Mouse (Mus musculus): ENCODE measurements around the gene Crhbp. TPM values are rescaled to one million over a fixed set of nuclear protein-coding genes. Genes with fewer than 3 reads are reported as not detected.

The Crhbp gene
- total and polyA plus RNA-seq, 3 experiments, result 0.45 TPM; not detected in 2

GRCm38 (mm10) chr13:95477173-95477572, 32.4 kb upstream of the Crhbp start:
- Histone ChIP-seq H3K36me3 (replicated peaks) (no peaks in the 10 kb centered on the region), H3K9me3 (replicated peaks) (no peaks in the 10 kb centered on the region), H3K27me3 (ENCODE audit: insufficient read depth, low read length) (no peaks in the 10 kb centered on the region), H3K4me1 (ENCODE audit: insufficient read depth, low read depth, low read length) (peaks cover 79% of the 10 kb centered on the region), H3K4me3 (ENCODE audit: low read depth, low read length) (no peak overlapping the region; the same call in 1 of the 2 replicates)
- peak; percentile 28 for DNase-seq (ENCODE audit: low spot score)
- peak; percentile 50 for ATAC-seq (ENCODE audit: extremely low read depth, insufficient number of reproducible peaks, low FRiP score, poor library complexity, severe bottlenecking)
- TF ChIP-seq GATA1 (IDR thresholded peaks at IDR 0.05; ENCODE audit: borderline replicate concordance, low read length), result no peak
- TF ChIP-seq GATA2 (IDR thresholded peaks at IDR 0.05; ENCODE audit: borderline replicate concordance, low read depth, low read length), result no peak
- peak; percentile 68; the same call in 1 of the 2 replicates for TF ChIP-seq TAL1 (conservative IDR thresholded peaks at IDR 0.05; ENCODE audit: low read depth, low read length)

GRCm38 (mm10) chr13:95475124-95475523, 30.4 kb upstream of the Crhbp start:
- Histone ChIP-seq H3K9me3 (replicated peaks) (no peaks in the 10 kb centered on the region), H3K27me3 (ENCODE audit: insufficient read depth, low read length) (no peaks in the 10 kb centered on the region), H3K4me1 (ENCODE audit: insufficient read depth, low read depth, low read length) (peaks cover 81% of the 10 kb centered on the region), H3K4me3 (ENCODE audit: low read depth, low read length) (peak overlapping the region; percentile 15; the same call in 1 of the 2 replicates), H3K36me3 (replicated peaks) (no peaks in the 10 kb centered on the region)
- ATAC-seq (ENCODE audit: extremely low read depth, insufficient number of reproducible peaks, low FRiP score, poor library complexity, severe bottlenecking), result peak; percentile 77
- TF ChIP-seq TAL1 (conservative IDR thresholded peaks at IDR 0.05; ENCODE audit: low read depth, low read length), result peak; percentile 65
- TF ChIP-seq GATA1 (IDR thresholded peaks at IDR 0.05; ENCODE audit: borderline replicate concordance, low read length), result no peak
- peak; percentile 58 for DNase-seq (ENCODE audit: low spot score)

- DNase-seq (ENCODE audit: low spot score) (no peak), ATAC-seq (ENCODE audit: extremely low read depth, insufficient number of reproducible peaks, low FRiP score, poor library complexity, severe bottlenecking) (peak; percentile 50)
Measured at GRCm38 (mm10) chr13:95474294-95474693, 29.6 kb upstream of the Crhbp start.

GRCm38 (mm10) chr13:95470970-95471369, 26.2 kb upstream of the Crhbp start:
- H3K36me3 ChIP-seq (replicated peaks), result no peaks in the 10 kb centered on the region
- ATAC-seq (ENCODE audit: extremely low read depth, insufficient number of reproducible peaks, low FRiP score, poor library complexity, severe bottlenecking) (no peak), DNase-seq (ENCODE audit: low spot score) (no peak)
- H3K4me3 ChIP-seq (ENCODE audit: low read depth, low read length), result no peak overlapping the region
- peaks cover 54% of the 10 kb centered on the region for H3K4me1 ChIP-seq (ENCODE audit: insufficient read depth, low read depth, low read length)
- H3K27me3 ChIP-seq (ENCODE audit: insufficient read depth, low read length), result peaks cover 6% of the 10 kb centered on the region; the same call in 1 of the 2 replicates
- H3K9me3 ChIP-seq (replicated peaks), result no peaks in the 10 kb centered on the region
- TF ChIP-seq GATA1 (IDR thresholded peaks at IDR 0.05; ENCODE audit: borderline replicate concordance, low read length), result no peak
- TF ChIP-seq POLR2AphosphoS5 (IDR thresholded peaks at IDR 0.05; ENCODE audit: insufficient replicate concordance, low read depth, low read length), result no peak
- peak; percentile 48; the same call in 1 of the 2 replicates for TF ChIP-seq CTCF (IDR thresholded peaks at IDR 0.05; ENCODE audit: low read depth, low read length)

More at GRCm38 (mm10) chr13:95474294-95474693, 29.6 kb upstream of the Crhbp start:
- peak; percentile 39 for TF ChIP-seq TAL1 (conservative IDR thresholded peaks at IDR 0.05; ENCODE audit: low read depth, low read length)
- no peak for TF ChIP-seq POLR2AphosphoS5 (IDR thresholded peaks at IDR 0.05; ENCODE audit: insufficient replicate concordance, low read depth, low read length)
- Histone ChIP-seq H3K9me3 (replicated peaks) (no peaks in the 10 kb centered on the region), H3K4me3 (ENCODE audit: low read depth, low read length) (peak overlapping the region; percentile 2; the same call in 1 of the 2 replicates), H3K36me3 (replicated peaks) (no peaks in the 10 kb centered on the region), H3K4me1 (ENCODE audit: insufficient read depth, low read depth, low read length) (peaks cover 79% of the 10 kb centered on the region), H3K27me3 (ENCODE audit: insufficient read depth, low read length) (no peaks in the 10 kb centered on the region)

GRCm38 (mm10) chr13:95451529-95451928, 6.8 kb upstream of the Crhbp start:
- ATAC-seq (ENCODE audit: extremely low read depth, insufficient number of reproducible peaks, low FRiP score, poor library complexity, severe bottlenecking) (no peak), DNase-seq (ENCODE audit: low spot score) (no peak)
- Histone ChIP-seq H3K36me3 (replicated peaks) (no peaks in the 10 kb centered on the region), H3K27me3 (ENCODE audit: insufficient read depth, low read length) (peaks cover 14% of the 10 kb centered on the region), H3K4me1 (ENCODE audit: insufficient read depth, low read depth, low read length) (peaks cover 11% of the 10 kb centered on the region), H3K9me3 (replicated peaks) (no peaks in the 10 kb centered on the region), H3K4me3 (ENCODE audit: low read depth, low read length) (no peak overlapping the region)
- TF ChIP-seq CTCF (IDR thresholded peaks at IDR 0.05; ENCODE audit: low read depth, low read length) (no peak), POLR2AphosphoS5 (IDR thresholded peaks at IDR 0.05; ENCODE audit: insufficient replicate concordance, low read depth, low read length) (no peak), GATA2 (IDR thresholded peaks at IDR 0.05; ENCODE audit: borderline replicate concordance, low read depth, low read length) (no peak), GATA1 (IDR thresholded peaks at IDR 0.05; ENCODE audit: borderline replicate concordance, low read length) (no peak), TAL1 (conservative IDR thresholded peaks at IDR 0.05; ENCODE audit: low read depth, low read length) (no peak)

GRCm38 (mm10) chr13:95450636-95451210, 6.0 kb upstream of the Crhbp start:
- Histone ChIP-seq H3K9me3 (replicated peaks) (no peaks in the 10 kb centered on the region), H3K27me3 (ENCODE audit: insufficient read depth, low read length) (peaks cover 19% of the 10 kb centered on the region)
- TF ChIP-seq TAL1 (conservative IDR thresholded peaks at IDR 0.05; ENCODE audit: low read depth, low read length), result no peak
- TF ChIP-seq GATA1 (IDR thresholded peaks at IDR 0.05; ENCODE audit: borderline replicate concordance, low read length), result no peak
- TF ChIP-seq GATA2 (IDR thresholded peaks at IDR 0.05; ENCODE audit: borderline replicate concordance, low read depth, low read length), result no peak
- TF ChIP-seq POLR2AphosphoS5 (IDR thresholded peaks at IDR 0.05; ENCODE audit: insufficient replicate concordance, low read depth, low read length), result no peak
- TF ChIP-seq CTCF (IDR thresholded peaks at IDR 0.05; ENCODE audit: low read depth, low read length), result no peak

GRCm38 (mm10) chr13:95449730-95450129, 5.0 kb upstream of the Crhbp start:
- H3K27me3 ChIP-seq (ENCODE audit: insufficient read depth, low read length), result peaks cover 27% of the 10 kb centered on the region
- ATAC-seq (ENCODE audit: extremely low read depth, insufficient number of reproducible peaks, low FRiP score, poor library complexity, severe bottlenecking), result no peak
- no peak for DNase-seq (ENCODE audit: low spot score)

More at GRCm38 (mm10) chr13:95450636-95451210, 6.0 kb upstream of the Crhbp start:
- no peak overlapping the region for H3K4me3 ChIP-seq (ENCODE audit: low read depth, low read length)
- no peaks in the 10 kb centered on the region for H3K36me3 ChIP-seq (replicated peaks)
- DNase-seq (ENCODE audit: low spot score) (no peak), ATAC-seq (ENCODE audit: extremely low read depth, insufficient number of reproducible peaks, low FRiP score, poor library complexity, severe bottlenecking) (no peak)
- peaks cover 15% of the 10 kb centered on the region for H3K4me1 ChIP-seq (ENCODE audit: insufficient read depth, low read depth, low read length)

More at GRCm38 (mm10) chr13:95449730-95450129, 5.0 kb upstream of the Crhbp start:
- Histone ChIP-seq H3K4me1 (ENCODE audit: insufficient read depth, low read depth, low read length) (peaks cover 15% of the 10 kb centered on the region), H3K36me3 (replicated peaks) (no peaks in the 10 kb centered on the region), H3K4me3 (ENCODE audit: low read depth, low read length) (no peak overlapping the region), H3K9me3 (replicated peaks) (no peaks in the 10 kb centered on the region)
- TF ChIP-seq CTCF (IDR thresholded peaks at IDR 0.05; ENCODE audit: low read depth, low read length) (no peak), TAL1 (conservative IDR thresholded peaks at IDR 0.05; ENCODE audit: low read depth, low read length) (no peak), GATA1 (IDR thresholded peaks at IDR 0.05; ENCODE audit: borderline replicate concordance, low read length) (no peak), GATA2 (IDR thresholded peaks at IDR 0.05; ENCODE audit: borderline replicate concordance, low read depth, low read length) (no peak), POLR2AphosphoS5 (IDR thresholded peaks at IDR 0.05; ENCODE audit: insufficient replicate concordance, low read depth, low read length) (no peak)

Measured in G1E (cell line).